7 mouse cellular contexts compared by ENCODE assay signal in the genomic region with DNA sequence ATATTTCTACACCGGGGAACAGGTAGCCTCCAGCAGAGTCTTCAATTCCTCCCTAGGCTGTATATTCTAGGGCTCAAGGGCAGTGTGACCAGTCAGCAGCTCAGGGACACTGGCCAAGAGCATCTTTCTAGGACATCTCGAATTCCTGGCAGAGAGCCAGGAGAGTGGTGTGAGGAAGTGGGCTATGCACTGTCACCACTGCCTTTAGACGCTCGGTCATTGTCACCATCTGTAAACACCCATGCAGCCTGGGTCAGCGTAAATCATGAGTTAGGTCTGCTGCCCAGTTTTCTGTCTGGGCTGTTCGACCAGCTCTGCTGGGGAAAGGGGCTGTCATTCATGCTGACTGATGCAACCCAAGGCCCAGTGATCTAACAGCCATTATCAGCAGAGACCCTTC. TPM values are rescaled to one million over a fixed set of nuclear protein-coding genes. Genes with fewer than 3 reads are reported as not detected.
DNase-seq lines count a peak whose midpoint lies in the region; ATAC-seq lines count a peak whose summit lies in the region.

No protein-coding gene starts in this region.

- peak; percentile 69 for DNase-seq in layer of hippocampus, adult 11-12 months (ENCODE audit: low spot score)
- no peak for DNase-seq in layer of hippocampus, postnatal 10 days (ENCODE audit: low spot score in 2 of 2)
- peak; percentile 77 for DNase-seq in adrenal gland, postnatal 14 days
- DNase-seq in heart, postnatal 4 days = peak; percentile 29
- no peak for DNase-seq in T-cell, adult 2 months (ENCODE audit: low spot score)

- ATAC-seq in megakaryocyte progenitor cell, adult 5-6 weeks (replicated peaks; ENCODE audit: poor library complexity) = 0 out of 2 replicates have a peak, but pooled peaks have one; percentile 5
- no peak for ATAC-seq in megakaryocyte-erythroid progenitor cell, adult 5-6 weeks (replicated peaks; ENCODE audit: low FRiP score, low TSS enrichment, poor library complexity, severe bottlenecking)

RNA-seq across cellular contexts. Expression of gene Tent5c, which starts 49.1 kb away (rescaled TPM):
- 1 to 10 TPM; 3.8 to 4.1 TPM for total RNA-seq in layer of hippocampus, postnatal 10 days (2021)
- total RNA-seq in adrenal gland, postnatal 14 days (2021) = 39.4 and 51.7 TPM in 2 replicates
- total RNA-seq in heart, postnatal 4 days (2021) = 10 to 100 TPM; 17.9 to 51.7 TPM
- total RNA-seq in megakaryocyte progenitor cell, adult 5-6 weeks (2015) = 1.0 and 1.3 TPM in 2 replicates
- 0.71 and 0.91 TPM in 2 replicates for total RNA-seq in megakaryocyte progenitor cell, adult 5-6 weeks (2017)
- 6.6 and 7.5 TPM in 2 replicates for total RNA-seq in megakaryocyte-erythroid progenitor cell, adult 5-6 weeks (2014; fragmentation: Nextera tagmentation)
- 3.0 and 13.1 TPM in 2 replicates for total RNA-seq in megakaryocyte-erythroid progenitor cell, adult 5-6 weeks (2017)

Comparison
In these comparisons a context has a peak if more than half of its experiments do, and no peak if none do; other contexts are left out.
1. DNase-seq: peak in layer of hippocampus, adult 11-12 months (single experiment), adrenal gland, postnatal 14 days (single experiment) and heart, postnatal 4 days (single experiment); none in layer of hippocampus, postnatal 10 days (0 of 2) and T-cell, adult 2 months (single experiment).